Mouse (Mus musculus) E14TG2a.4 (cell line): ENCODE results near the gene Iffo2.
A peak's percentile ranks its signal among the peaks of the same experiment; 100 is the strongest.

Experiments used
- H3K27me3 ChIP-seq: 2 replicates; pipeline ENCODE4 v1.6.1; 2014; ENCODE audit warnings: low read length, control low read depth; ENCODE audit not compliant: insufficient read depth
- H3K36me3 ChIP-seq: 2 replicates; pipeline ENCODE4 v1.6.1; 2014; ENCODE audit warnings: low read length, control low read depth; ENCODE audit not compliant: insufficient read depth
- H3K4me1 ChIP-seq: replicated peaks from 2 replicates; pipeline ENCODE4 v1.6.1; 2014; ENCODE audit warnings: low read depth, low read length, control low read depth
- H3K4me3 ChIP-seq: replicated peaks from 2 replicates; pipeline ENCODE4 v1.5.1; 2014; ENCODE audit warnings: mild to moderate bottlenecking, low read length
- H3K9me3 ChIP-seq: 2 replicates; pipeline ENCODE4 v1.6.1; 2014; ENCODE audit warnings: low read length, control low read depth
- CTCF ChIP-seq: conservative IDR thresholded peaks from 2 replicates; pipeline ENCODE4 v1.5.1; 2014; ENCODE audit warnings: low read length
- NANOG ChIP-seq: IDR thresholded peaks from 2 replicates; pipeline ENCODE4 v1.6.1; 2014; ENCODE audit warnings: borderline replicate concordance, low read length, mixed read lengths
- POU5F1 ChIP-seq: IDR thresholded peaks from 2 replicates; pipeline ENCODE4 v1.6.1; 2014; ENCODE audit warnings: low read length, borderline replicate concordance

Gene Iffo2

DNA sequence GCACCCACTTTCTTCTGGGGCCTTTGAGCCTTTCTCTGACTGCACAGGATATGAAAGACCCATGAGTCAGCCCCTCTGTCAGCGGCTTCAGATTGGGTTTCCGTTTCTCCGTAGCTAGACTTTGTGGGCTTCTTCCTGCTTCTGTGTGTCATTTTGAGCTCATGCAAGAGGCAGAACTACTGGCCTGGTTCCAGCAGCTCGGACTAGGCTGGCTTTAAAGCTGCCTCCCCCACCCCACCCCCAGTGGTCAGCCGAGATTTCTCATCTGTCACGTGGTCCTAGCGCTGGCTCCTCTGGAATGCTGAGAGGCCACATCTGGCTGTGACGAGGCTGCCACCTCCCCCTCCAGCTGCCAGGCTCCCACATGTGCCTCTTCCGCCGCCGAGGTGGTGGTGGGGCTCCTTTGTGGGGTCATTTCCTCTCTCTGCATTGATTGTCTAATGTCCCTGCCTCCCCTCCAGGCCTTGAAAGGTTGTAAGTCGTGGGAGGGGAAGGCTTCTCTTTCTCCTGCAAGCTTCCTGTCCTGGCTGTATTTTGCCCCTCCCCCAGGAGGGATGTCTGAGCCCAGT is 68.7 kb downstream of the Iffo2 start:
- Histone ChIP-seq H3K27me3 (no peaks in the 10 kb centered on the region), H3K36me3 (no peaks in the 10 kb centered on the region), H3K4me3 (peak overlapping the region; percentile 73), H3K9me3 (no peaks in the 10 kb centered on the region), H3K4me1 (peaks cover 99% of the 10 kb centered on the region)
- no peak for TF ChIP-seq POU5F1
- TF ChIP-seq NANOG, result 0 out of 2 replicates have a peak, but pooled peaks have one; percentile 25

- Histone ChIP-seq H3K4me3 (peak overlapping the region; percentile 73; the same call in 1 of the 2 replicates), H3K36me3 (peaks cover 18% of the 10 kb centered on the region), H3K9me3 (no peaks in the 10 kb centered on the region), H3K27me3 (no peaks in the 10 kb centered on the region), H3K4me1 (peaks cover 86% of the 10 kb centered on the region)
- TF ChIP-seq POU5F1 (no peak), CTCF (no peak), NANOG (no peak)
Measured at GRCm38 (mm10) chr4:139601519-139602356, 71.4 kb downstream of the Iffo2 start.

DNA sequence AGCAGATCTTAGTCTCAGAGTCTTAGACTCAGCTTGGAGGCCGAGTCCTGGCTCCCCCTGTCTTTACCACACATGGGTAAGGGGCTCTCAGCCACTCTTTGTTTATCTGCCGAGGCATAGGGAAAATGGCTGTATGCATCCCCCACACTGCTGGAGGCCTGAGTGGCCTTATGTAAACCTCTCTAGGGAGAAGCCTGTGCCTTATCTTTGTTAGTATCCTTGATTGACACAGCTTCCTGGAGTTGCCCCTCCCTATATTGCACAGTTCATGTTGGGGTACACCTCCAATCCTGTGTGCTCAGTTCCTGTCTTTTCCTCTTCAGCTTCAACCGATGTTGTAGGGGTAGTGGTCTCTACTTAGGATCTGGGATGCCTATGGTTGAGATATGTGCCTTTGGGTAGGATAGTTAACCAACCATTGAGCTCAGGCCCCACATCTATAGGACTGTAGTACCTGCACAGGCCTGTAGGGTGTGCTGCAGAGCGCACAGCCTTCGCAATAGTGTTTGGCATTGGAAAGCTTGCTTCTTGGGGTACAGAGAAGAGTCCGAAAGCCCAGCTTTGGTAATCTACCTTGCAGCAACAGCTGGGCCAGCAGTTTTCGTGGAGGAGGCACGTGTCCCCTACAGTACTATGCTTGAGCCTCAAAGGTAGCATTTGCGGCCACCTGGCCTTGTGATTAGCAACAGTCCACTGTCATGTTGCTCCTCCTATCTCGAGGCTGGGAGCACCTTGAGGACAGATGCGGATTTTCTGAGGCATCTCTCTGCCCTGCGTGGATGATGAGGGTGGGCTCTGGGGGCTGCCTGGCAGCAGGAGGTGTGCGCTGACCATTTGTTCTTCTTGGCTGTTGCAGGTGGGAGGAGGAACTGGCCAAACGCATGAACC is 72.3 kb downstream of the Iffo2 start, which contains the start of gene Gm21969:
TSS of gene Gm21969 (plus strand) at position 830 of the 888 bp plus-strand sequence.
- TF ChIP-seq CTCF, result peak; percentile 99
- TF ChIP-seq NANOG, result no peak
- no peak for TF ChIP-seq POU5F1
- Histone ChIP-seq H3K4me3 (peak within 1 kb of the TSS; percentile 73; the same call in 1 of the 2 replicates), H3K27me3 (no peaks in the 10 kb centered on the region)

GRCm38 (mm10) chr4:139605216-139605615 is 74.9 kb downstream of the Iffo2 start:
- TF ChIP-seq POU5F1 (no peak), NANOG (no peak), CTCF (no peak)

More for the DNA sequence above, 72.3 kb downstream of the Iffo2 start, which contains the start of gene Gm21969:
- peaks cover 27% of the 10 kb centered on the region for H3K36me3 ChIP-seq
- H3K4me1 ChIP-seq, result peaks cover 81% of the 10 kb centered on the region
- no peaks in the 10 kb centered on the region for H3K9me3 ChIP-seq

DNA sequence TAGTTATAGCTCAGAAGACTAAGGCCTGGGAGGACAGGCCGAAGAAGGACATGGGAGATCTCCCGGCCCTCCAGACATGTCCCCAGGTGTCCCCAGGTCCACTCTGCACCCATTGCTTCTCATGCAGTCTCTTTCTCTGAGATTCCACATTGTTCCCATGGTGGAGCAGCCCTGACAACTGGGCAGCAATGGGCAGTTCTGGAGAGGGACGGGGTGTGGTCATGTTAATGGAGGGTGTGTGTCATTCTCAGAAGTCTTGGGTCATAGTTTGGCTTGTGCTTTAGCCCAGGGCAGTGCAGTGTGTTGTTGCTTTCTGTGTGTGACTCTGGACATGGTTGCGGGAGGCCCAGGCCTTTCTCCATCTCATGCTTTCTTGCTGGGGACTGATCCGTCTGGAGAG is 76.4 kb downstream of the Iffo2 start:
- Histone ChIP-seq H3K9me3 (no peaks in the 10 kb centered on the region), H3K4me1 (peaks cover 55% of the 10 kb centered on the region), H3K27me3 (no peaks in the 10 kb centered on the region), H3K4me3 (no peak overlapping the region), H3K36me3 (peaks cover 39% of the 10 kb centered on the region)
- TF ChIP-seq CTCF (no peak), POU5F1 (no peak), NANOG (no peak)

More at GRCm38 (mm10) chr4:139605216-139605615, 74.9 kb downstream of the Iffo2 start:
- no peaks in the 10 kb centered on the region for H3K9me3 ChIP-seq
- H3K36me3 ChIP-seq, result peaks cover 39% of the 10 kb centered on the region
- H3K27me3 ChIP-seq, result no peaks in the 10 kb centered on the region
- peaks cover 58% of the 10 kb centered on the region for H3K4me1 ChIP-seq
- H3K4me3 ChIP-seq, result no peak overlapping the region

DNA sequence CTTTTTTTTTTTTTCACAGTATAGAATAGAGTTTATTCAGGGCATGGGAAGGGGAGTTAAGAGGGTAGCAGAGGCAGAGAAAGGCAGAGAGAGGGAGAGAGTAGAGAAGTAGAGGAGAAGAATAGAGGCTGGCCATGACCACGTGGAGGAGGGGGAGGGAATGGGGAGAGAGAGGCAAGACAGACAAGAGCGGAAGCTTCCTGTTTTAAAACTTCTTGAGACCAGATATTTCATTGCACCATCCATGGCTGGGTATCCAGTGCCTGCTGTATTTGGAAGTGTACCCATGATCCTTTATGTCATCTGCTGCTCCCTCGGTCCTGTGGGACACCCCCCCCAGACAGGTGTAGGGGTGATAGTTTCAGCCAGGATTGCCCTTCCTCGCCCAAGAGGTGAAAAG is 78.6 kb downstream of the Iffo2 start:
- TF ChIP-seq CTCF, result no peak
- no peak for TF ChIP-seq POU5F1
- no peak for TF ChIP-seq NANOG
- H3K4me1 ChIP-seq, result peaks cover 36% of the 10 kb centered on the region
- H3K36me3 ChIP-seq, result peaks cover 53% of the 10 kb centered on the region
- H3K9me3 ChIP-seq, result no peaks in the 10 kb centered on the region
- H3K4me3 ChIP-seq, result no peak overlapping the region
- H3K27me3 ChIP-seq, result no peaks in the 10 kb centered on the region

- H3K4me1 ChIP-seq, result peaks cover 43% of the 10 kb centered on the region
- peaks cover 46% of the 10 kb centered on the region for H3K36me3 ChIP-seq
- no peak overlapping the region for H3K4me3 ChIP-seq
- no peaks in the 10 kb centered on the region for H3K9me3 ChIP-seq
- TF ChIP-seq NANOG (no peak), CTCF (no peak), POU5F1 (no peak)
- H3K27me3 ChIP-seq, result no peaks in the 10 kb centered on the region
Measured at GRCm38 (mm10) chr4:139610954-139611353, 80.6 kb downstream of the Iffo2 start.
